Mouse (Mus musculus) lung, embryonic 14.5 days (tissue): ENCODE results near the gene Catsperd. TPM values are rescaled to one million over a fixed set of nuclear protein-coding genes. Genes with fewer than 3 reads are reported as not detected.
A peak's percentile ranks its signal among the peaks of the same experiment; 100 is the strongest.

Experiments used
- ATAC-seq: fragments of 200-750 bp; cut with Nextera tagmentation; 2 replicates; pipeline ENCODE4 v1.8.0; 2017; ENCODE audit warnings: mild to moderate bottlenecking, moderate TSS enrichment, moderate library complexity; ENCODE audit not compliant: insufficient read depth
- DNase-seq: peaks from one replicate; pipeline ENCODE4 v3.0.0-alpha.2; 2015
- H3K27ac ChIP-seq: fragments of 300-500 bp; sonication (generic); 2 replicates; pipeline ENCODE4 v1.5.1; 2014; ENCODE audit warnings: low read depth, mild to moderate bottlenecking, moderate library complexity
- H3K27me3 ChIP-seq: fragments of 300-500 bp; sonication (generic); 2 replicates; pipeline ENCODE4 v1.6.1; 2014; ENCODE audit warnings: low read length, control low read depth; ENCODE audit not compliant: insufficient read depth
- H3K36me3 ChIP-seq: fragments of 300-500 bp; sonication (generic); 2 replicates; pipeline ENCODE4 v1.6.1; 2014; ENCODE audit warnings: control low read depth; ENCODE audit not compliant: insufficient read depth
- H3K4me1 ChIP-seq: fragments of 300-500 bp; sonication (generic); 2 replicates; pipeline ENCODE4 v1.6.1; 2014; ENCODE audit warnings: antibody characterized with exemption, control low read depth; ENCODE audit not compliant: insufficient read depth
- H3K4me2 ChIP-seq: fragments of 300-500 bp; sonication (generic); 2 replicates; pipeline ENCODE4 v1.6.1; 2014; ENCODE audit warnings: mild to moderate bottlenecking
- H3K4me3 ChIP-seq: fragments of 300-500 bp; sonication (generic); 2 replicates; pipeline ENCODE4 v1.5.1; 2014; ENCODE audit warnings: low read depth, low read length
- H3K9ac ChIP-seq: fragments of 300-500 bp; sonication (generic); 2 replicates; pipeline ENCODE4 v1.6.1; 2014
- H3K9me3 ChIP-seq: fragments of 300-500 bp; sonication (generic); 2 replicates; pipeline ENCODE4 v1.6.1; 2016; ENCODE audit warnings: low read depth, low read length, control low read depth
- CTCF ChIP-seq: IDR thresholded peaks from 2 replicates; pipeline ENCODE4 v1.5.1; 2016; ENCODE audit warnings: antibody characterized with exemption, low read depth
- WGBS: fragments of 180-500 bp; shearing (Covaris S2); extraction: QIAGEN DNeasy Blood & Tissue Kit; methylation state at CpG from one replicate; pipeline ENCODE4 v1.1.7; 2014; 5-methylcytosine and 5-hydroxymethylcytosine counted together
- polyA plus RNA-seq: library from polyadenylated mRNA; unstranded; fragments of >200 nt; fragmentation: Nextera tagmentation; extraction: Ambion mirVana; gene quantifications from 2 replicates; pipeline ENCODE4 v1.2.1, GENCODE M21; 2014

The Catsperd gene
- polyA plus RNA-seq, 1 experiment from 2014 or later = 0.57 TPM

DNA sequence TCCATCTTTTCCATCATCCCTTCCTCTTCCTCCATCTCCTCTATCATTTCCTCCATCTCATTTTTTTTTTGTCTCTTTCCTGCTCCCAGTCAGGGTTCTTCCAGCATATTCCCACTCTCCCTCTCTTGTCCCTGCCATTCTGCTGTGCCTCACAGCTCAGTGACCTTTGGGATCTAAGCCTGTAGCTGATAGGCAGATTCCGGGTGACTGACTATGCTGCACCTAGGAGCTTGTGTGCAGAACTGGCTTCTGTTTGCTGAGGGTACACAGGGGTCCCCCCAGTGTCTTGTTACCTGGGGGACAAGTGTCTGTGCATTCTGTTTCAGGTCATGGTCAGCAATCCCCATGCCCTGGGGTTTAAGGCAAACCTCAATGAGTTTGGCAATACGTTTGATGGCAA, 26.8 kb downstream of the Catsperd start:
- Histone ChIP-seq H3K36me3 (no peaks in the 10 kb centered on the region), H3K27me3 (no peaks in the 10 kb centered on the region), H3K9me3 (no peaks in the 10 kb centered on the region), H3K4me1 (no peaks in the 10 kb centered on the region), H3K4me3 (no peak overlapping the region), H3K27ac (no peak overlapping the region), H3K9ac (no peak overlapping the region), H3K4me2 (no peak overlapping the region)
- DNase-seq = no peak
- no peak for TF ChIP-seq CTCF
- no peak for ATAC-seq
- WGBS = 57% methylated on average over 2 of the region's 2 CpGs

DNA sequence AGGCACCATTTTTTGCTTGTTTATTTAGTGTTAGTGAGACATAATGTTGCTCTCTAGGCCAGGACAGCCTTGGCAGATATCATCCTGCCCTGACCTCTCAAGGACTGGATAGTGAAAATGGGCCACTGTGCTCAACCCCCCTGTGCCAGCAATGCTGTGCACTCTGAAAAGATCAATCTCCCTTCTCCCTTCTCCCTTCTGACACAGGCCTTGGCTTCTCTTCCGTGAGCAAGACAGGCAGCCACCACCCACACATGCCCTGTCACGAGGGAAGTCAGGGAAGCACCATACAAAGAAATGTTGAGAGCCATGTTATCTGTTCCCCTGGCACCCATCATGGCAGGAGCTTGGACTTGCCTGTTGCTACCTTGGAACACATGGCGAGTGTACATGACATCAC, 27.4 kb downstream of the Catsperd start:
- Histone ChIP-seq H3K27me3 (no peaks in the 10 kb centered on the region), H3K4me1 (no peaks in the 10 kb centered on the region), H3K27ac (no peak overlapping the region), H3K9ac (no peak overlapping the region), H3K9me3 (no peaks in the 10 kb centered on the region), H3K4me3 (no peak overlapping the region), H3K4me2 (no peak overlapping the region), H3K36me3 (no peaks in the 10 kb centered on the region)
- WGBS = 73% methylated on average over 3 of the region's 3 CpGs
- no peak for TF ChIP-seq CTCF
- ATAC-seq = no peak
- DNase-seq = no peak

DNA sequence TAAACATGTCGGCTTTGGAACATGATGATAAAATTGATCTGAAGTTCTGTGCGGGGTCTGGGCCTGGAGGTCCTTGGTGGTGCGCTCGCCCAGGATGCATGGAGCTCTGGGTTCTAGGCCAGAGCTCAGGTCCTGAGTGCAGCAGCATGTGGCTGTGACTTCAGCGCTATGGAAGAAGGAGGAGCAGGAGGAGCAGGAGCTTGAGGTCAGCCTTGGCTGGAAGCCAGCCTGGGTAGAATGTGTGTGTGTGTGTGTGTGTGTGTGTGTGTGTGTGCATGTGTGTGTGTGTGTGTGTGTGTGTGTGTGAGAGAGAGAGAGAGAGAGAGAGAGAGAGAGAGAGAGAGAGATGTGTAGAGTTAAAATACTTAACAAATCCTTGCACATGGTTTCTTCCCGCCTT, 28.2 kb downstream of the Catsperd start:
- no peak for TF ChIP-seq CTCF

DNA sequence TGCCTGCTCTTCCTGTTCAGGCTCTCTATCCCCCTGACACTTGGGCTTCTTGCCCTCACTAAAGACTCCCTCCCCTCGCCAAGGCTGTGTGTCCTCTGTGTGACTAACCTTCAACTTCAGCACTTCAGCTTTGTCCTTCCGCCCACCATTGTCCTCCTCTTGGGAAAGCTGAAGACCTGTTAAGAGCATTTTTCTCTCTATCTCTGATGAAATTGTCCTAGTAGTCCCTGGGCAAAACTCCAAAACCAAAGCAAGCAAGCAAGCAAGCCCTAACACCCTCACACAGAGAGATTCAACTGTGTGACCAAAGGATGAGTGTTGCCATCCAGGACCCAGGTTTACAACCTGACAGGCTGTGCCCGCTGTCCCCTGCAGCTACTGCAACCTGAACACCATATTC, 35.7 kb downstream of the Catsperd start:
- H3K4me1 ChIP-seq = 0 out of 2 replicates have a peak, but pooled peaks cover 4% of the 10 kb centered on the region
- peak overlapping the region; percentile 26; the same call in 1 of the 2 replicates for H3K27ac ChIP-seq
- no peaks in the 10 kb centered on the region for H3K27me3 ChIP-seq
- DNase-seq (no peak), ATAC-seq (no peak)
- no peaks in the 10 kb centered on the region for H3K9me3 ChIP-seq
- TF ChIP-seq CTCF = no peak
- H3K4me2 ChIP-seq = peak overlapping the region; percentile 54
- WGBS = 48% methylated on average over 3 of the region's 3 CpGs
- peak overlapping the region; percentile 35 for H3K9ac ChIP-seq
- peak overlapping the region; percentile 22 for H3K4me3 ChIP-seq
- no peaks in the 10 kb centered on the region for H3K36me3 ChIP-seq

More for the DNA sequence above, 28.2 kb downstream of the Catsperd start:
- H3K4me1 ChIP-seq = no peaks in the 10 kb centered on the region
- H3K9ac ChIP-seq = no peak overlapping the region
- no peaks in the 10 kb centered on the region for H3K36me3 ChIP-seq
- no peaks in the 10 kb centered on the region for H3K27me3 ChIP-seq
- WGBS = 68% methylated on average over 6 of the region's 6 CpGs
- H3K9me3 ChIP-seq = no peaks in the 10 kb centered on the region
- H3K27ac ChIP-seq = no peak overlapping the region
- no peak overlapping the region for H3K4me2 ChIP-seq
- DNase-seq = peak; percentile 40
- no peak overlapping the region for H3K4me3 ChIP-seq
- no peak for ATAC-seq

DNA sequence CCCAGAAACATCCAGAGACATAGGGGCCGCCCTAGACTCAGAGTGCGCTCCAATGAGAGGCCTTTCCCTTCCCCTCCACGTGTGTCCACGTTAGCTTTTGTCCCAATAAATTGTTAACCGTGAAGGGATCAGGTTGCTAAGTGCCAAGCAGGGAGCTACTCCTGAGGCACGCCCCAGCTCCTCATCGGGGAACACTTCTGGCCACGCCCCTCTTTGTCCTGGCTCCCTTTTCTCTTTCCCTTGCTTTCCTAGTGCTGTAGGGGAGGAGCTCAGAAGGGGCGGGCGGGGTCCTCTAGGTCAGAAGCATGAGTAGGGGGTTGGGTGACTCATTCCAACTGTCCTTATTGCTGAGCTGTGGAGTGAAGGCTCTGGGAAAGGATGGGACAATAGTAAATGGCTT, 36.4 kb downstream of the Catsperd start:
- H3K27ac ChIP-seq = peak overlapping the region; percentile 26; the same call in 1 of the 2 replicates
- TF ChIP-seq CTCF = no peak
- H3K4me2 ChIP-seq = peak overlapping the region; percentile 54
- DNase-seq (peak; percentile 74), ATAC-seq (peak; percentile 36; the same call in 1 of the 2 replicates)
- no peaks in the 10 kb centered on the region for H3K9me3 ChIP-seq
- WGBS = 4% methylated on average over 10 of the region's 10 CpGs
- no peaks in the 10 kb centered on the region for H3K36me3 ChIP-seq
- H3K4me3 ChIP-seq = peak overlapping the region; percentile 22; the same call in 1 of the 2 replicates
- H3K9ac ChIP-seq = peak overlapping the region; percentile 35
- no peaks in the 10 kb centered on the region for H3K27me3 ChIP-seq
- 0 out of 2 replicates have a peak, but pooled peaks cover 4% of the 10 kb centered on the region for H3K4me1 ChIP-seq

DNA sequence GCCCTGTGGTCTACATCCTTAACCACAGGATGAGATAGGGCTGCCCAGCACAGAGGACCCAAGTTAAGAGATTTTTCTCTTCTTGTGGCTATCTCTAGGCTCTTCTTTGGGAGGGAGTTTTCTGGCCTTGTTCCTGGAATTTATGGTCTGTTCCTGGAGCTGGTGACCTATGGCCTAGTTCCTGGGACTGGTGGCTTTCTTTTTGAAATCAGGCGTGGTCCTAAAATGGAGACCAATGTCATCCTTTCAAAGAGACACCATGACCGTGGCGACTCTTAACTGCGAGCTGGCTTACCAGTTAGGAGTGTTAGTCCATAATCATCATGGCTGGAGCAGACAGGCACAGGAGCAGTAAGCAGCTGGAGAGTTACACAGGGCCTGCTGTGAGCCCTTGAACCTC, 38.4 kb downstream of the Catsperd start:
- ATAC-seq = no peak
- H3K4me2 ChIP-seq = no peak overlapping the region
- 86% methylated on average over 4 of the region's 4 CpGs for WGBS
- no peaks in the 10 kb centered on the region for H3K36me3 ChIP-seq
- no peak for TF ChIP-seq CTCF
- no peak overlapping the region for H3K4me3 ChIP-seq
- H3K9ac ChIP-seq = no peak overlapping the region
- H3K4me1 ChIP-seq = 0 out of 2 replicates have a peak, but pooled peaks cover 4% of the 10 kb centered on the region
- H3K27me3 ChIP-seq = no peaks in the 10 kb centered on the region
- no peak overlapping the region for H3K27ac ChIP-seq
- H3K9me3 ChIP-seq = no peaks in the 10 kb centered on the region
- DNase-seq = no peak

DNA sequence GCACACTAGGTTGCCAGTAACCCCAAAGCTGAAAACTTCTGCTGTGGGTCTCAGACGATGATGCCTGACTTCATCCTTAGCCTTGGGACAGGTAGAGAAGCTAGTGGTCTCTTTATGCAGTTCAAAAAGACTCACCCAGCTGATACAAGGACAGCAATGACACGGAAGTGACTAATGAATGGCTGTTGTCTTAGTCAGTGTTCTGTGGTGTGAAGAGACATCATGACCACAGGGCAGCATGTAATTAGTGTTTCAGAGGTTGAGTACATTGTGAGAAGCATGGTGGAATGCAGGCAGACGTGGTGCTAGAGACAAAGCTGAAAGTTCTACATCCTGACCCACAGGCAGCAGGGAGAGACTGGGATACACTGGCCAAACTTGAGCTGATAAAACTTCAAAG, 39.6 kb downstream of the Catsperd start:
- Histone ChIP-seq H3K4me3 (no peak overlapping the region), H3K4me1 (0 out of 2 replicates have a peak, but pooled peaks cover 4% of the 10 kb centered on the region), H3K4me2 (no peak overlapping the region), H3K9ac (no peak overlapping the region), H3K36me3 (no peaks in the 10 kb centered on the region), H3K27me3 (no peaks in the 10 kb centered on the region), H3K27ac (no peak overlapping the region), H3K9me3 (no peaks in the 10 kb centered on the region)
- WGBS = 65% methylated on average over 3 of the region's 3 CpGs
- DNase-seq (no peak), ATAC-seq (no peak)
- no peak for TF ChIP-seq CTCF
